Mouse (Mus musculus) liver, embryonic 14.5 days (tissue): ENCODE measurements around the gene Rad17.

Experiments used
- CTCF ChIP-seq: IDR thresholded peaks from 2 replicates; pipeline ENCODE4 v1.5.1; 2016; ENCODE audit warnings: antibody characterized with exemption, low read depth, control low read depth
- EP300 ChIP-seq: IDR thresholded peaks from 2 replicates; pipeline ENCODE4 v1.6.1; 2016; ENCODE audit warnings: antibody characterized with exemption, low read depth

GRCm38 (mm10) chr13:100603031-100603737, 47.7 kb downstream of the Rad17 start:
- TF ChIP-seq CTCF (no peak), EP300 (no peak)
